ENCODE assay signal across 14 mouse cellular contexts in the genomic region with DNA sequence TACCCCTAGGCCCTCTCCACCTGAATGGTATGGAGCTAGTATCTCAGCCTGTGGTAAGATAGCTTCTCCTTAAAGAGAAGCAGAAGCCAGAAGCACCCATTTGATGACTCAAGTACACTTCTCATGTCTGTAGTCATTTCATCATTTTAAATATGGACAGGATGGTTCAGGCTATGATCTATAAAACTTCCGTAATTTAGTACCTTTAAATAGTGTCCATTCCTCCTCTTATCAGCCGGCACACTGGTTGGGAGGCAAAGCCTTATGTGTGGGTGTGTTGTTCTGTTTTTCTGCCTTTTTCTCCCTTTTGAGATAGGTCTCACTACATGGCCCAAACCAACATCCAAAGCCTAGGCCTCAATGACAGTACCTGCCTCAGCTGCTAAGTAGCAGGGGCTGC. TPM values are rescaled to one million over a fixed set of nuclear protein-coding genes. Genes with fewer than 3 reads are reported as not detected.
A peak's percentile ranks its signal among the peaks of the same experiment; 100 is the strongest.
DNase-seq lines count a peak whose midpoint lies in the region; ATAC-seq and TF ChIP-seq lines count a peak whose summit lies in the region.
"Had no signal": no experiment of that assay in that cellular context is flagged by ENCODE, and none has a peak within 500 bp of the region (broad histone marks: within the 10 kb centered on the region; RNA-seq: fewer than 3 reads in every experiment).

No protein-coding gene starts in this region.

- ATAC-seq in liver, embryonic 12.5 days, result no peak
- ATAC-seq in forebrain, postnatal 0 days, result no peak
- ATAC-seq in midbrain, postnatal 0 days (ENCODE audit: low FRiP score), result no peak
- ATAC-seq: intestine, embryonic 15.5 days had no signal

- peaks cover 79% of the 10 kb centered on the region for H3K4me1 ChIP-seq in liver, embryonic 12.5 days
- peaks cover 28% of the 10 kb centered on the region for H3K4me1 ChIP-seq in forebrain, postnatal 0 days (ENCODE audit: insufficient read depth)
- H3K4me1 ChIP-seq in midbrain, postnatal 0 days (ENCODE audit: insufficient read depth, low read length), result peaks cover 15% of the 10 kb centered on the region; the same call in 1 of the 2 replicates

- 52% methylated on average over 2 of the region's 2 CpGs for WGBS in liver, embryonic 12.5 days (ENCODE audit: insufficient replicate concordance)
- WGBS in forebrain, postnatal 0 days, result 86% methylated on average over 2 of the region's 2 CpGs
- WGBS in midbrain, postnatal 0 days, result 98% methylated on average over 2 of the region's 2 CpGs

- H3K9me3 ChIP-seq in liver, embryonic 12.5 days (replicated peaks), result no peaks in the 10 kb centered on the region
- H3K9me3 ChIP-seq in forebrain, postnatal 0 days (ENCODE audit: low read length), result no peaks in the 10 kb centered on the region
- H3K9me3 ChIP-seq in midbrain, postnatal 0 days (ENCODE audit: low read length), result no peaks in the 10 kb centered on the region
- H3K9me3 ChIP-seq: embryonic facial prominence, embryonic 15.5 days; intestine, embryonic 15.5 days had no signal

- DNase-seq in gastrocnemius, adult 2 months, result no peak
- DNase-seq in gastrocnemius, postnatal 36 days, result no peak
- DNase-seq in liver, result no peak
- no peak for DNase-seq in forebrain, postnatal 0 days
- no peak for DNase-seq in midbrain, postnatal 0 days (ENCODE audit: low spot score)
- no peak for DNase-seq in urinary bladder, postnatal 10 days (ENCODE audit: low spot score)
- no peak for DNase-seq in lung, postnatal 14 days
- DNase-seq: B cell, adult 2 months; cerebellum, postnatal 14 days; kidney, postnatal 4 days; lung, adult 2 months had no signal

- no peak overlapping the region for H3K4me3 ChIP-seq in gastrocnemius, adult 2 months
- H3K4me3 ChIP-seq in liver, embryonic 12.5 days, result no peak overlapping the region
- no peak overlapping the region for H3K4me3 ChIP-seq in forebrain, postnatal 0 days (ENCODE audit: low read depth, low read length)
- no peak overlapping the region for H3K4me3 ChIP-seq in midbrain, postnatal 0 days (ENCODE audit: low read depth, low read length)
- H3K4me3 ChIP-seq: embryonic facial prominence, embryonic 15.5 days; intestine, embryonic 15.5 days had no signal

- peak overlapping the region; percentile 14; the same call in 1 of the 2 replicates for H3K4me2 ChIP-seq in liver, embryonic 12.5 days
- H3K4me2 ChIP-seq in forebrain, postnatal 0 days (ENCODE audit: low read depth), result peak overlapping the region; percentile 71
- H3K4me2 ChIP-seq in midbrain, postnatal 0 days (ENCODE audit: low read depth, low read length, poor library complexity, severe bottlenecking), result peak overlapping the region; percentile 80
- H3K4me2 ChIP-seq: embryonic facial prominence, embryonic 15.5 days; intestine, embryonic 15.5 days had no signal

- H3K27ac ChIP-seq in gastrocnemius, adult 2 months, result peak overlapping the region; percentile 95; the same call in 1 of the 2 replicates
- H3K27ac ChIP-seq in liver, embryonic 12.5 days, result no peak overlapping the region
- H3K27ac ChIP-seq in forebrain, postnatal 0 days (ENCODE audit: low read depth, low read length), result no peak overlapping the region
- no peak overlapping the region for H3K27ac ChIP-seq in midbrain, postnatal 0 days (ENCODE audit: low read depth, low read length)
- H3K27ac ChIP-seq: embryonic facial prominence, embryonic 15.5 days; intestine, embryonic 15.5 days had no signal

- no peaks in the 10 kb centered on the region for H3K27me3 ChIP-seq in liver, embryonic 12.5 days (replicated peaks)
- H3K27me3 ChIP-seq in forebrain, postnatal 0 days (ENCODE audit: insufficient read depth, low read length), result no peaks in the 10 kb centered on the region
- no peaks in the 10 kb centered on the region for H3K27me3 ChIP-seq in midbrain, postnatal 0 days (ENCODE audit: insufficient read depth, low read length)
- H3K27me3 ChIP-seq: embryonic facial prominence, embryonic 15.5 days; intestine, embryonic 15.5 days had no signal

- no peak overlapping the region for H3K9ac ChIP-seq in liver, embryonic 12.5 days
- H3K9ac ChIP-seq in forebrain, postnatal 0 days, result 0 out of 2 replicates have a peak overlapping the region, but pooled peaks have one; percentile 18
- H3K9ac ChIP-seq in midbrain, postnatal 0 days (replicated peaks; ENCODE audit: low read length, poor library complexity, severe bottlenecking), result 0 out of 2 replicates have a peak overlapping the region, but pooled peaks have one; percentile 19
- H3K9ac ChIP-seq: embryonic facial prominence, embryonic 15.5 days; intestine, embryonic 15.5 days had no signal

- intact Hi-C loops in gastrocnemius, adult 2 months (cut with DNase I), result no loop called here
- intact Hi-C loops in gastrocnemius, postnatal 36 days (cut with DNase I), result no loop called here

- peaks cover 50% of the 10 kb centered on the region for H3K36me3 ChIP-seq in liver, embryonic 12.5 days
- peaks cover 13% of the 10 kb centered on the region for H3K36me3 ChIP-seq in forebrain, postnatal 0 days (ENCODE audit: insufficient read depth)
- peaks cover 4% of the 10 kb centered on the region; the same call in 1 of the 2 replicates for H3K36me3 ChIP-seq in midbrain, postnatal 0 days (ENCODE audit: insufficient read depth, low read length)

- TF ChIP-seq CTCF in gastrocnemius, adult 2 months (IDR thresholded peaks at IDR 0.05), result no peak
- no peak for TF ChIP-seq CTCF in forebrain, postnatal 0 days (IDR thresholded peaks at IDR 0.05; ENCODE audit: low read depth)
- TF ChIP-seq CTCF in midbrain, postnatal 0 days (IDR thresholded peaks at IDR 0.05), result no peak

RNA-seq across cellular contexts. Expression of a gene that starts 3.7 kb away (rescaled TPM):
- total RNA-seq in gastrocnemius, adult 2 months (2021), result 1 to 10 TPM; 1.9 to 3.3 TPM
- 1 to 10 TPM; 2.5 to 2.7 TPM for total RNA-seq in gastrocnemius, postnatal 36 days (2021)
- polyA plus RNA-seq in liver, embryonic 12.5 days (2016; fragmentation: Nextera tagmentation; extraction: Ambion mirVana), result 10.2 and 11.5 TPM in 2 replicates
- 11.2 and 17.9 TPM in 2 replicates for total RNA-seq in forebrain, postnatal 0 days (2014; rRNA removed)
- polyA plus RNA-seq in forebrain, postnatal 0 days (2015; fragmentation: Nextera tagmentation; extraction: Ambion mirVana), result 14.0 and 20.7 TPM in 2 replicates
- 21.0 and 22.8 TPM in 2 replicates for total RNA-seq in midbrain, postnatal 0 days (2014; rRNA removed)
- polyA plus RNA-seq in midbrain, postnatal 0 days (2015; fragmentation: Nextera tagmentation; extraction: Ambion mirVana), result 23.0 and 23.7 TPM in 2 replicates

RNA-seq across cellular contexts. Expression of a gene that starts 4.3 kb away (rescaled TPM):
- total RNA-seq in gastrocnemius, adult 2 months (2021), result 100 to 1,000 TPM; 120 to 152 TPM
- 100 to 1,000 TPM in 1 of 2 experiments, 10 to 100 TPM in 1; 99.9 to 110 TPM for total RNA-seq in gastrocnemius, postnatal 36 days (2021)
- 178 and 187 TPM in 2 replicates for polyA plus RNA-seq in liver, embryonic 12.5 days (2016; fragmentation: Nextera tagmentation; extraction: Ambion mirVana)
- 238 and 257 TPM in 2 replicates for total RNA-seq in forebrain, postnatal 0 days (2014; rRNA removed)
- 222 and 300 TPM in 2 replicates for polyA plus RNA-seq in forebrain, postnatal 0 days (2015; fragmentation: Nextera tagmentation; extraction: Ambion mirVana)
- 122 and 180 TPM in 2 replicates for total RNA-seq in midbrain, postnatal 0 days (2014; rRNA removed)
- 186 and 195 TPM in 2 replicates for polyA plus RNA-seq in midbrain, postnatal 0 days (2015; fragmentation: Nextera tagmentation; extraction: Ambion mirVana)

RNA-seq across cellular contexts. Expression of a gene that starts 8.8 kb away (rescaled TPM):
- total RNA-seq in gastrocnemius, adult 2 months (2021), result 10 to 100 TPM; 35.0 to 37.0 TPM
- total RNA-seq in gastrocnemius, postnatal 36 days (2021), result 10 to 100 TPM; 28.5 to 30.6 TPM
- 10.7 and 11.1 TPM in 2 replicates for polyA plus RNA-seq in liver, embryonic 12.5 days (2016; fragmentation: Nextera tagmentation; extraction: Ambion mirVana)
- 112 and 162 TPM in 2 replicates for total RNA-seq in forebrain, postnatal 0 days (2014; rRNA removed)
- 24.6 and 28.2 TPM in 2 replicates for polyA plus RNA-seq in forebrain, postnatal 0 days (2015; fragmentation: Nextera tagmentation; extraction: Ambion mirVana)
- 154 and 183 TPM in 2 replicates for total RNA-seq in midbrain, postnatal 0 days (2014; rRNA removed)
- polyA plus RNA-seq in midbrain, postnatal 0 days (2015; fragmentation: Nextera tagmentation; extraction: Ambion mirVana), result 35.1 and 37.8 TPM in 2 replicates

RNA-seq across cellular contexts. Expression of a gene that starts 24.4 kb away (rescaled TPM):
- 10 to 100 TPM; 73.8 to 76.3 TPM for total RNA-seq in gastrocnemius, adult 2 months (2021)
- 10 to 100 TPM; 71.5 to 73.6 TPM for total RNA-seq in gastrocnemius, postnatal 36 days (2021)
- polyA plus RNA-seq in liver, embryonic 12.5 days (2016; fragmentation: Nextera tagmentation; extraction: Ambion mirVana), result 51.9 and 54.6 TPM in 2 replicates
- 65.0 and 86.4 TPM in 2 replicates for total RNA-seq in forebrain, postnatal 0 days (2014; rRNA removed)
- polyA plus RNA-seq in forebrain, postnatal 0 days (2015; fragmentation: Nextera tagmentation; extraction: Ambion mirVana), result 46.0 and 57.1 TPM in 2 replicates
- total RNA-seq in midbrain, postnatal 0 days (2014; rRNA removed), result 90.2 and 141 TPM in 2 replicates
- polyA plus RNA-seq in midbrain, postnatal 0 days (2015; fragmentation: Nextera tagmentation; extraction: Ambion mirVana), result 62.4 and 63.7 TPM in 2 replicates

RNA-seq across cellular contexts. Expression of a gene that starts 30.4 kb away (rescaled TPM):
- total RNA-seq in gastrocnemius, adult 2 months (2021), result 100 to 1,000 TPM; 142 to 187 TPM
- 100 to 1,000 TPM; 158 to 184 TPM for total RNA-seq in gastrocnemius, postnatal 36 days (2021)
- 0.25 and 0.54 TPM in 2 replicates for polyA plus RNA-seq in liver, embryonic 12.5 days (2016; fragmentation: Nextera tagmentation; extraction: Ambion mirVana)
- 0.15 and 0.24 TPM in 2 replicates for total RNA-seq in forebrain, postnatal 0 days (2014; rRNA removed)
- 0.17 and 0.19 TPM in 2 replicates for polyA plus RNA-seq in forebrain, postnatal 0 days (2015; fragmentation: Nextera tagmentation; extraction: Ambion mirVana)
- 0.09 and 0.33 TPM in 2 replicates for total RNA-seq in midbrain, postnatal 0 days (2014; rRNA removed)
- 0.12 and 0.28 TPM in 2 replicates for polyA plus RNA-seq in midbrain, postnatal 0 days (2015; fragmentation: Nextera tagmentation; extraction: Ambion mirVana)

Comparison
In these comparisons a context has a peak if more than half of its experiments do, and no peak if none do; other contexts are left out.
1. H3K4me2 ChIP-seq: peak in every context shown above with its lines; median percentile 80 in midbrain, postnatal 0 days; 71 in forebrain, postnatal 0 days; 14 in liver, embryonic 12.5 days.